Mouse (Mus musculus) v-Abl transformed pro-B cells (cell line): Measurements from ENCODE around the gene Nadk.

ENCODE experiments used
- in situ Hi-C, 2 experiments: fragments of 400-800 bp; cut with MboI; formaldehyde crosslinking; loops; one replicate each; pipeline ENCODE4 v1.15.1; 2025; ENCODE audit not compliant: unreplicated experiment in 2 of 2

Gene Nadk

DNA sequence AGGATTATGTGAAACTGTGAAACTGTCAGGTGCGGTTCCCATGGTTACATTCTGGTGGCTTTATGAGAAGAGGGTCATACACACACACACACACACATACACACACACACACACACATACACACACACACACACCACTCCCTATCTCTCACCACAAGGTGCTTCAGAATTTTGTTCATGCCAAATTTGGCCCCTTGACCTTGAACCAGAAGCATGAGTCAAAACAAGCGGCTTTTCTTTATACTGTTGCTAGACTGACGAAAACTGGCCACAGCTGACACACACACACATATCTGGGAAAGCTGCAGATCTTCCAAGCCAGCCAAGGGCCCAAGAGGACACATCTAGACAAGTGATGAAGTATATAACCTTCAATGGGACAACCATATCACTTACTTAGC lies 33.6 kb downstream of the Nadk start:
- in situ Hi-C loops: loop anchor here (25.0 kb wide), 2 partner anchors 508 to 658 kb away; partner anchors contain the start of genes Morn1 (in 1 of the 2), Rer1 (in 1 of the 2) and Tnfrsf14 (in 1 of the 2)

GRCm38 (mm10) chr4:155596606-155597005 lies 34.4 kb downstream of the Nadk start:
- in situ Hi-C loops: loop anchor here (25.0 kb wide), 2 partner anchors 509 to 659 kb away; partner anchors contain the start of genes Morn1 (in 1 of the 2), Rer1 (in 1 of the 2) and Tnfrsf14 (in 1 of the 2)

GRCm38 (mm10) chr4:155598536-155598935 lies 36.4 kb downstream of the Nadk start:
- in situ Hi-C loops: loop anchor here (25.0 kb wide), 2 partner anchors 511 to 661 kb away; partner anchors contain the start of genes Morn1 (in 1 of the 2), Rer1 (in 1 of the 2) and Tnfrsf14 (in 1 of the 2)

- in situ Hi-C loops: loop anchor here (25.0 kb wide), 2 partner anchors 513 to 663 kb away; partner anchors contain the start of genes Morn1 (in 1 of the 2), Rer1 (in 1 of the 2) and Tnfrsf14 (in 1 of the 2)
These were observed 38.0 kb downstream of the Nadk start for GRCm38 (mm10) chr4:155599901-155600825.

GRCm38 (mm10) chr4:155601091-155601996 lies 39.2 kb downstream of the Nadk start, which contains the start of gene Slc35e2:
Gene Slc35e2, plus strand, starts transcription at chr4:155601416.
- in situ Hi-C loops: no loop called here

DNA sequence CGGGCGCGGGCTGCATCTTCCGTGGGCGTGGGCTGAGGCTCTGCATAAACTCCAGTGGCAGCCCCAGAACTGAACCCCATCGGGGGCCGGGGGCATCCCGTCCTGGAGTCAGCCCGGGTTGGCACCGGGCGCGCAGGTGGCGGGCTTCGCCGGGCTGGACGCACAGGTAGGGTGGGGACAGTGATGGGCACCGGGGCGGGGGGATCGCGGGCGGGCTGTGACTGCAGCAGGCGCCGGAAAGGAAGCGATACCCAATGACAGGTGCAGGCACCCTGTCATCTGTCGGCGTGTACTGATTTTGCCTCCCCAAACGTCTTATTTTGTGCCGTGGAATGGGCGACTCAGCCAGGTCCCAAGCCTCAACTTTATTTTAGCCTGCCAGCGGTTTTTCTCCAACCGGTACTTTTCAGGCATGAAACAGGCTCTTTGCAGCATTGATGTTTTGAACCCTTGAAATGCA lies 39.8 kb downstream of the Nadk start:
- in situ Hi-C loops: no loop called here

DNA sequence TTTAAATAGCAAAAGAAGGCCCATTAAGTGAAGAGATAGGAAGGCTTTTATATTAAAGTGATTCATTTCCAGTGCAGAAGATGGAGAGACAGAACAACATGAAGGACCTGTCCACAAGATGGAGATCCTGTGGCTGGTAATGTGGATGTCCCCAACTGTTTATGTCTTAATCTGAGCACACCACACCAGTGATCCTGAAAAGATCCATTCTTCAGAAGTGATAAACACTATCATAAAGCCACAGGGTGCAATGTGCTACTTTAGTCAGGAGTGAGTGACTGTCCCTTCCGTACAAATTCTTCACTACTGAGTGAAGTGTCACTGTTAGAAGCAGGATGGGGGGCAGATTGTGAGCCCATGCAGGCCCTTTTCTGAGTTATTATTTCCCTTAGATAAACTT lies 40.6 kb downstream of the Nadk start:
- in situ Hi-C loops: no loop called here

DNA sequence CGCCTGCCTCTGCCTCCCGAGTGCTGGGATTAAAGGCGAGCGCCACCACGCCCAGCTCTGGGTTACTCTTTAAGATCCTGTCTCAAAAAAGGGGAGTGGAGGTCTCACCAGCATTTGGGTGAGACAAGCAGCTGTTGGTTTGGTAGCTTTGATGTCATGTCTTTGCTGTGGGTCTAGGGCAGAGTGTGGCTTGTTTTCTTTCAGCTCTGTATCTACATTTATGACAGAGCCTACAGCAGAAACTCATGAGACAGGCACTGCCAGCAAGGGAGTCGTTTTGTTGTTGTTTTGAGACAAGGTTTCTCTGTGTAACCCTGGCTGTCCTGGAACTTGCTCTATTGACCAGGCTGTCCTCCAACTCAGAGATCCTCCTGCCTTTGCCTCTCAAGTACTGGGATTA lies 41.6 kb downstream of the Nadk start:
- in situ Hi-C loops: no loop called here

DNA sequence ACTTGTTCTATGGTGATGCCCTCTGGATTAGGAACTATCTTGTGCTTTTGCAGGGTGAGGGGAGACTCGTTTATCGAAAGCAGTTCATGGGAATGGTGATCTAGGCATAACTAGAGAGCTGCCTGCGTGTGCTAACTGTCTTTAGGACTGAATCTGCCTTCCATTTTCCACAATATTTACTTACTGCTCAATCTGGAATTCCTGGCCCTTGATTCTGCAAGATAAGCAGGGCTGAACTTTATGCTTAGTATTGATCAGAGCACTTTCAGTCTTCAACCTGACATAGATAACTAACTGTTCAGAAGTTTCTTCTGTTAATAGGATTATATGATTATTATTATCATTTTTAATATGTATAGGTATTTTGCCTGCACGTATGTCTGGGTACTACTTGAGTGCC lies 43.0 kb downstream of the Nadk start:
- in situ Hi-C loops: no loop called here

DNA sequence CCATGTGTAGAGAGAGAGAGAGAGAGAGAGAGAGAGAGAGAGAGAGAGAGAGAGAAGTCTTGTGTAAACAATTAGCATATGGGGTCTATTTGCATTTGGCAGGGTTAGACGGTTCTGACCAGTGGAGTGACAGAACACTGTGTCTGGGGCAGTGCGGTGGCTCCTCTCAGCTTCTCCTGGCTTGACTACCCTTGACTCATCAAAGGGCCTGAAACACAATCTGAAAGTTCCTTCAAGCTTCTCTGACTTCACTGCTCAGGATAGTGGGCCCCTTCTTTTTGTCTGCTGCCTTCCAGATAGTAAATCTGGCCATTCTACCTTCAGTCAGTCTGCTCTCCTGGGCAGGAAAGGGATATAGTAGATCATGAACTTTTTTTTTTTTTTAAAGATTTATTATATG lies 44.6 kb downstream of the Nadk start:
- in situ Hi-C loops: no loop called here

DNA sequence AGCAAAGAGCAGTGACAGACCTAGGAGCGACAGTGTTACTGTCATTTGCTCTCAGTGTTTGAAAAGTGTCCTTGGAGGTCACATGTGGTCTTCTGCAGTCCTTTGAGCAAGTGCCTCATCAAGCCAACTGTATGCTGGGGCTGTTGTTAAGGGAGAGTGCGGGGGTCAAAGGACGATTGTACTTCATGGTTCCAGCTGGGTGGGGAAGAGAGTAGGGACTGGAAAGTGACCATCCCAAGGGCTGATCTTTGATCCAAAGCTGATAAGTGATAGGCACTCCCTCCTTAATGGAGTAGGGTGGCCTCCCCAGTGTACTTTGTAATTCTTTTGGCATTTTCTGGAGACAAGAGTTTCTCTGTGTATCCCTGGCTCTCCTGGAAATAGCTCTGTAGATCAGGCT lies 49.7 kb downstream of the Nadk start:
- in situ Hi-C loops: no loop called here

DNA sequence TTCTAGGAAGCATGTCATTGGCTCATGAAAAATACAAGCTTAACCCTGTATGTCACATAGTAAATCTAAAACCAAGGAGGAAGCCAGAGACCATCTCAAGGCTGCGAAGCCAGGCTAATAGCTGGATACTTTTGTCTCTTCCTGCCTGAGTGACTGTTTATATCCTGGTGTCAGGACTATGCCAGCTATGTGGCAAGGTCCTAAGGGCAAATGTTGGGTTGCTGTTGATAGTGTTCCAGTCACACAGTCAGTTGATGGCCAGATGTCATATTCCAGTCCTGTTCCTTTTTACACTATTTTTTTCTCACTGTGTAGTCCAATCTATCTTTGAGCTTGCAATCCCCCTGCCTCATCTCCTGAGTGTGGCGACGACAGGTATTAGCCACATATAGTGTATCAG lies 51.1 kb downstream of the Nadk start:
- in situ Hi-C loops: no loop called here

- in situ Hi-C loops: no loop called here
These were observed 56.1 kb downstream of the Nadk start for GRCm38 (mm10) chr4:155618321-155618720.

- in situ Hi-C loops: no loop called here
These were observed 62.4 kb downstream of the Nadk start, which contains the start of gene Cdk11b for GRCm38 (mm10) chr4:155624338-155625291. Gene Cdk11b, plus strand, starts transcription at chr4:155624854.

- in situ Hi-C loops: no loop called here
These were observed 68.1 kb downstream of the Nadk start for GRCm38 (mm10) chr4:155630267-155630666.

DNA sequence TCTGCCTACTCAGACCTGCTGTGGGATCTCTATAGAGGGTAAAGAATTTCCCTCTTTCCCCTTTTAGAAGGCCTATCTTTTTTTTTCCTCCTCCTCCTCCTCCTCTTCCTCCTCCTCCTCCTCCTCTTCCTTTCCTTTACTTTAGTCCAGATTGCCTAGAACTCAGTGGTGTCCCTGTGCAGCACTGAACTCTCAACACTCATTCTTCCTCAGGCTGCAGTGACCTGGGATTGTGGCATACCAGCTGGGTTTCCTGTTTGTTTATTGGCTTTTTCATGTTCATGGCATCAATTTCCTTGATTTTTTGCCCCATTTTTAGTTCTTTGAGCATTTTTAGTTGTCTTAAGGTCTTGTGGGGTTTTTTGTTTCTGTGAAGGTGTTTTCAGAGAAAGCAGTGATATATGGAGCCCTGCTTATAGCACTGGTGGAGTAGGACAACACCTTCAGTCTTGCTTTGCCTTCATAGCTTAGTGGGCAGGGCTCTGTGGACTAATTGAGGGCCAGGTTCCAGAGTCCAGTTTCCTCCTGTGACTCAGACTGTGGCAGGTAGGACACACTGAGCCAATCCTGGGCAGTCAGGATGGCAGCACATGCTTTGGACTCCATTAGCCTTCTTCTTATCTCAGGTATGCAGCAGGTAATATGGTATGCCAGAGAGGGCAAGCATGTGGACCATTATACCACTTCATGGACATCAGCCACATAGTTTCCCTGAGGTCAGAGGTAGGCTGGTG lies 73.8 kb downstream of the Nadk start:
- in situ Hi-C loops: no loop called here
